Mouse (Mus musculus) limb, embryonic 11.5 days (tissue): Measurements from ENCODE around the gene Parp16. TPM values are rescaled to one million over a fixed set of nuclear protein-coding genes. Genes with fewer than 3 reads are reported as not detected.

Experiments
- ATAC-seq: fragments of 200-750 bp; cut with Nextera tagmentation; 2 replicates; pipeline ENCODE4 v1.8.0; 2017; ENCODE audit warnings: low read depth; ENCODE audit not compliant: insufficient number of reproducible peaks, low FRiP score, low TSS enrichment
- DNase-seq: peaks from one replicate; pipeline ENCODE4 v3.0.0-alpha.2; 2015; ENCODE audit warnings: low spot score
- H3K27ac ChIP-seq: fragments of 300-500 bp; sonication (generic); replicated peaks from 2 replicates; pipeline ENCODE4 v1.5.1; 2014; ENCODE audit warnings: low read depth, mild to moderate bottlenecking, low read length
- H3K27me3 ChIP-seq: fragments of 300-500 bp; sonication (generic); 2 replicates; pipeline ENCODE4 v1.6.1; 2014; ENCODE audit warnings: mild to moderate bottlenecking, low read length, mixed read lengths; ENCODE audit not compliant: control insufficient read depth, insufficient read depth
- H3K36me3 ChIP-seq: fragments of 300-500 bp; sonication (generic); 2 replicates; pipeline ENCODE4 v1.6.1; 2014; ENCODE audit warnings: mild to moderate bottlenecking, low read length, moderate library complexity, mixed read lengths; ENCODE audit not compliant: control insufficient read depth, insufficient read depth
- H3K4me1 ChIP-seq: fragments of 300-500 bp; sonication (generic); 2 replicates; pipeline ENCODE4 v1.6.1; 2014; ENCODE audit warnings: low read length, mixed read lengths; ENCODE audit not compliant: control insufficient read depth, insufficient read depth
- H3K4me2 ChIP-seq: fragments of 300-500 bp; sonication (generic); 2 replicates; pipeline ENCODE4 v1.6.1; 2014; ENCODE audit warnings: low read depth, mild to moderate bottlenecking, moderate library complexity; ENCODE audit not compliant: severe bottlenecking
- H3K4me3 ChIP-seq: fragments of 300-500 bp; sonication (generic); 2 replicates; pipeline ENCODE4 v1.5.1; 2014; ENCODE audit warnings: low read depth, low read length
- H3K9ac ChIP-seq: fragments of 300-500 bp; sonication (generic); 2 replicates; pipeline ENCODE4 v1.6.1; 2014; ENCODE audit warnings: mild to moderate bottlenecking, low read length
- H3K9me3 ChIP-seq: fragments of 300-500 bp; sonication (generic); 2 replicates; pipeline ENCODE4 v1.6.1; 2016; ENCODE audit warnings: low read length; ENCODE audit not compliant: control insufficient read depth
- WGBS: fragments of 180-500 bp; shearing (Covaris S2); extraction: QIAGEN DNeasy Blood & Tissue Kit; methylation state at CpG from one replicate; pipeline ENCODE4 v1.1.7; 2014; 5-methylcytosine and 5-hydroxymethylcytosine counted together
- polyA plus RNA-seq: library from polyadenylated mRNA; unstranded; fragments of >200 nt; fragmentation: Nextera tagmentation; extraction: Ambion mirVana; gene quantifications from 2 replicates; pipeline ENCODE4 v1.2.1, GENCODE M21; 2014

Gene Parp16
- polyA plus RNA-seq, 1 experiment from 2014 or later: 7.2 TPM

DNA sequence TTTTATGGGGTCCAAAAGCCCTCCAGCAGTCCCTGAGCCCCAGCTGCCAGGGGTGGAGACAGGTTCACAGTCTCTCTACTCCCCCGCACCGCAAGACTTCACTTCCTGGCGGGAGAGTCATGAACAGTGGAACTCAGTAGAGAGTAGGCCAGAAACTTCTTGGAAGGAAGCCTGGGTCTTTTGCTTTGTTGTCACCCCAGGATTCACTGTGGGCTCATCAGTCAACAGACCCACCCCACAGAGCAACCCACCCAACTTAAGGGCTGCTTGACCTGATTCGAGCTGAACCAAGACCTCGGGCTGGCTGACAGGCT is 53.2 kb downstream of the Parp16 start:
- H3K27ac ChIP-seq: no peak overlapping the region
- H3K36me3 ChIP-seq: no peaks in the 10 kb centered on the region
- no peak overlapping the region for H3K9ac ChIP-seq
- no peak for ATAC-seq
- H3K27me3 ChIP-seq: no peaks in the 10 kb centered on the region
- no peak overlapping the region for H3K4me2 ChIP-seq
- DNase-seq: no peak
- whole genome bisulfite sequencing: 90% methylated on average over 5 of the region's 5 CpGs
- no peak overlapping the region for H3K4me3 ChIP-seq
- peaks cover 3% of the 10 kb centered on the region; the same call in 1 of the 2 replicates for H3K4me1 ChIP-seq
- no peaks in the 10 kb centered on the region for H3K9me3 ChIP-seq

DNA sequence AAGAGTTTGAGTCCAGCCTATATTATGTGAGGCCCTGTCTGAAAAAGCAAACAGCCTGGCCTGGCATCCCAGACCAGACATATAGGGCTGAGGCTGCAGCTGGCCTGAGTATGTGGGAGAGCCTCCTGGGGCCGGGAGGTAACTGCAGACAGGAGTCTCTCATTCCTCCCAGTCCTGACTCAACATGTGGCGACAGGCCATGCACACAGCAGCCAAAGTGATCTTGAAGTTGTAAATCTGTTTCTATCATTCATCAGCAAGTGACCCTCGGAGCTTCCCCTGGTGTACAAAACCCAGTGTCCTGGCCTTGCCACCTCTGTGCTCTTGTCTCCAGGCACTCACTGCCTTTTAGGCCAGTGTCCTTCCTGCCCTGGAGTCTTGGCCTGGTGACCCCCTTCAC is 56.9 kb downstream of the Parp16 start:
- Histone ChIP-seq H3K4me1 (no peaks in the 10 kb centered on the region), H3K36me3 (no peaks in the 10 kb centered on the region), H3K4me3 (no peak overlapping the region), H3K4me2 (no peak overlapping the region), H3K27me3 (no peaks in the 10 kb centered on the region), H3K9me3 (no peaks in the 10 kb centered on the region), H3K9ac (no peak overlapping the region), H3K27ac (no peak overlapping the region)
- DNase-seq (no peak), ATAC-seq (no peak)
- WGBS: 57% methylated on average over 3 of the region's 3 CpGs

DNA sequence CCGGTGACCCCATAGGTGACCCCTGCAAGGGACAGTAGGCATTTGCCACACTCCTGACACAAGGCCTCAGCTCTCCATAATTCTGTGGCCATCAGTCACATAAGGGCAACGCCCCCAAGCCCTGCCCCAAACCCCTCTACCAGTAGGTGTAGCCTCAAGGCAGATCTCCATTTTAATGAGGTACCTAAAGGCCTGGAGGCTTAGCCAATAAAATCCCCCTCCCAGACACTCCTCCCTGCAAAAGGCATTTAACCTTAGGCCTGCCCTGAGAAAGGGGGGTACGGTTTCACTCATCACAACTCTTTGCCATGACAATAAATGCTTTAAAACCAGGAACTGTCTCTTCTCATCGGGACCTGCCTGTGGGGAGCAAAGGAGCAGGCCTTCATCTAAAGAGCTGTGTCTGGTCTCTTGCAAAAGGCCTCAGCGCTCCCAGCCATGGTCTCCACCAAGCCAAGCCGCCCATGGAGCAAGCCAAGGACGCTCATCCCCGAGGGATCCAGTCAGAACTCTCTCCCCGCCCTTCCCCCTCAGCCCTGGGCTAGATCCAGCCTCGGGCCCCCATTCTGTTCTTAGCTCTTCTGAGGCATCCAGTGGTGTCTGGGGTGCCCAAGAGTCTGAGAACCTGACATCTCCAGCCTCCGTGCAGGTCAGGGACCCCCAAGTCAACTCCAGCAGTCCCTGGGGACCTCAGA is 60.9 kb downstream of the Parp16 start:
- Histone ChIP-seq H3K36me3 (no peaks in the 10 kb centered on the region), H3K4me3 (no peak overlapping the region), H3K9ac (no peak overlapping the region), H3K4me2 (no peak overlapping the region), H3K9me3 (no peaks in the 10 kb centered on the region), H3K27me3 (no peaks in the 10 kb centered on the region), H3K4me1 (no peaks in the 10 kb centered on the region), H3K27ac (no peak overlapping the region)
- ATAC-seq (no peak), DNase-seq (no peak)
- WGBS: 63% methylated on average over 11 of the region's 11 CpGs

DNA sequence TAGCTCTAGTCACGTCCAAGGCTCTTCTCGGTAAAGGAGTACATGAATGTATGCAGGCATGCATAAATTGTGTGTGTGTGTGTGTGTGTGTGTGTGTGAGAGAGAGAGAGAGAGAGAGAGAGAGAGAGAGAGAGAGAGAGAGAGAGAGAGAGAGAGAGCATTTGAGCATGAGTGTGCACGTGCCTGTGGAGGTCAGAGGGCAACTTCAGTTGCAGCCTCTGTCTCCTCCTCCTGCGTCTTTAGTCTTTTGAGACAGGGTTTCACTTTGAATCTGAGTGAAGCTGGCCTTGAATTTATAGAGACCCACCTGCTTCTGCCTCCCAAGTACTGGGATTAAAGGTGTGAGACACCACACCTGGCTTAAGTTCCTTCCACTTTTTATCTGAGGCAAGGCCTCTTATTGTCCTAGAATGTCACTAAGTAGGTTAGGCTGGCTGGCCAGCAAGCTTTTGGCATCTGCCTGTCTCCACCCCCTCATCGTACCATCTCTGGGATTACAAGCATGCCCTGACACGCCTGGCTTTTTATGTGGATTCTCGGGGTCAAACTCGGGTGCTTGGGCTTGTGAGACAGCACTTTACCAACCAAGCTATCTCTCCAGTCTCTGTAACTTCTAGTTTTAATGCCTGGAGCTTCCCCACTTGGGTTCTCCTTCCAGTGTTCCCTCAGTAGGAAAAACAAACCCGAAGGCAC is 62.2 kb downstream of the Parp16 start:
- Histone ChIP-seq H3K9ac (no peak overlapping the region), H3K9me3 (no peaks in the 10 kb centered on the region), H3K4me2 (no peak overlapping the region), H3K27me3 (no peaks in the 10 kb centered on the region), H3K36me3 (no peaks in the 10 kb centered on the region), H3K4me1 (no peaks in the 10 kb centered on the region), H3K27ac (no peak overlapping the region), H3K4me3 (no peak overlapping the region)
- ATAC-seq (no peak), DNase-seq (no peak)
- 66% methylated on average over 9 of the region's 9 CpGs for WGBS

DNA sequence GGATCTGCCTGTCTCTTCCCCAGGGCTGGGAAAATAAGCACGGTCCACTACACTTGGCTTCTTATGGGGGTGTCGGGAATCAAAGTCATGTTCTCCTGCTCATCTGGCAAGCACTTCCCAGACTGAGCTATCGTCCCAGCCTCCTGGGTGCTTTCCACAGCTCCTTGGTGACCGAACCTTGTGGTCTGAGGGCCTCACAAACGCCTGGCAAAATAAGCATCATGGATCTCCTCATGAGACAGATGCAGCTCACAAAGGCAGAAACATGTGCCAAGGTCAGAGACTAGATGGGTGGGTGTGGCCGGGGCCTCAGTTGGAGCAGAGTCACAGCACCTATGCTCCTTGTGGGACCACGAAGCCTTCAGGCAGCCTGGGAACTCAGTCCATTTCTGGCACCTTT is 64.2 kb downstream of the Parp16 start:
- ATAC-seq: no peak
- 77% methylated on average over 7 of the region's 7 CpGs for WGBS
- Histone ChIP-seq H3K9me3 (no peaks in the 10 kb centered on the region), H3K27me3 (no peaks in the 10 kb centered on the region), H3K36me3 (no peaks in the 10 kb centered on the region), H3K9ac (no peak overlapping the region), H3K4me1 (no peaks in the 10 kb centered on the region), H3K4me3 (no peak overlapping the region), H3K4me2 (no peak overlapping the region), H3K27ac (no peak overlapping the region)
- no peak for DNase-seq

DNA sequence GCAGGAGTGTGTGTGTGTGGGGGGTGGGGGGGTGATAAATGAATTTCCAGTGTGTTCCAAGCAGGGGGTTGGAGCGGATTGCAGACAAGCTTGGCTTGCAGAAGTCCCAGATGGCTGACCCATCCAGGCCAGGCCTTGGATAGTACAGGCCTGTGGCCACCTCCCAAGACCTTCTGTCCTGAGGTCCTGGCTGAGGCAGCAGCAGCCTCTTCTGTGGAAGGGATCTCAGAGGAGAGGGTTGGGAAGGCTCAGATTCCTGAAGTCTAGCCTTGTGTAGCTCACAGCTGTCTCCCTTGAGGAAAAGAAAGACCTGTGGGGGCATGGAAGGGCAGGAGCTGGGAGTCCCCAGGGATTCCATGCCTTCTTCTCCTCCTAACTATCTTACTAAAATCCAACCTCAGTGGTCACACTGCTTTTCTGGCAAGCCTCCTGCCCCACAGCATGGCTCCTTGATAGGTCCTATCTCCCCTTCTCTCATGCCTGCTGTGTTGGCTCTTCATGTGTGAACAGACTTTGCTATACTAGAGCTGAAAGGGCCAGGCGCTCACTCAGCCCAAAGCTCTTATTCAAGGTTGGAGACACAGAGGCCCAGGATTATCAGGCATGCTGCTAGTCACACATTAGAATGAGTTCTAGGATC is 66.6 kb downstream of the Parp16 start:
- Histone ChIP-seq H3K27me3 (no peaks in the 10 kb centered on the region), H3K27ac (no peak overlapping the region), H3K4me2 (no peak overlapping the region), H3K4me3 (no peak overlapping the region), H3K9ac (no peak overlapping the region), H3K36me3 (no peaks in the 10 kb centered on the region), H3K9me3 (no peaks in the 10 kb centered on the region), H3K4me1 (0 out of 2 replicates have a peak, but pooled peaks cover 2% of the 10 kb centered on the region)
- 84% methylated on average over 2 of the region's 2 CpGs for WGBS
- ATAC-seq (no peak), DNase-seq (no peak)

DNA sequence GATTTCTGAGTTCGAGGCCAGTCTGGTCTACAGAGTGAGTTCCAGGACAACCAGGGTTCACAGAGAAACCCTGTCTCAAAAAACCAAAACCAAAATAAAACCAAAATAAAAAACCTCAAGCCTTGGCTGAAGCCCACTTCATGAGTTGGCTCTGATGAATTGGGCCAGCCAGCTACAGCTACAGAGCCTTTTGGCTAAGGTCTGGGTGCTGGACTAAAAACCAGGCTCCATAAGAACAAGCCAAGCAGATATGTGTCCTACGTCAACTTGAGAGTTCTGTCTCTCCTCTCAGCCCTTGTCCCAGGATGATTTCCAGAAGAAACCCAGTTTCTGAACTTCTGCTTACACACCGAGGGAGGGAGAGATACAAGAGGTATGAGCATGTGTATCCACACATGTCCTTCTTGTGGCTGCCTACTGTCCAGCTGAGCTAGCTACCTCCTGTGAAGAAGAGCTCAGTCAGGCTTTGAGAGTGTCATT is 67.5 kb downstream of the Parp16 start:
- no peak overlapping the region for H3K27ac ChIP-seq
- H3K4me3 ChIP-seq: no peak overlapping the region
- 96% methylated on average over 3 of the region's 3 CpGs for WGBS
- H3K4me2 ChIP-seq: no peak overlapping the region
- peaks cover 6% of the 10 kb centered on the region; the same call in 1 of the 2 replicates for H3K4me1 ChIP-seq
- H3K9ac ChIP-seq: no peak overlapping the region
- no peaks in the 10 kb centered on the region for H3K36me3 ChIP-seq
- no peaks in the 10 kb centered on the region for H3K9me3 ChIP-seq
- no peak for DNase-seq
- ATAC-seq: no peak
- no peaks in the 10 kb centered on the region for H3K27me3 ChIP-seq

DNA sequence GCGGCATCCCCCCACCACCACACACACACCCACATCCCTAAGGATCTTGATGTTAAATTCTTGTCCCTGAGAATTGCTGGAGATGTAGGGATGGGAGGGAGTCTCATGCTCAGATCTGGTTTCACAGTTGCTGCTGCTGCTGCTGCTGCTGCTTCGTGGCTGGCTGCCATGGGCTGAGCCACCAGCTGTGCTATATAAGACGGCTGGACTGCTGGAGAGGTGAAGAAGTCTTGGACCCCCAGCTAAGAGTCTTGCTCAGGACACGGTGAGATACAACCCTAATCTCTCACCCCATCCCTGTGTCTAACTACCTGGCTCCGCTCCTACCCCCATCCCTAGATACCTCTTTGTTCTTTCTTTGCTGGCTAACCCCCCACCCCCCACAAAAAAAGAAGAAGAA is 69.8 kb downstream of the Parp16 start, which contains the start of gene Cilp:
TSS of gene Cilp (plus strand) at position 222 of the 400 bp plus-strand sequence.
- no peak for ATAC-seq
- Histone ChIP-seq H3K27ac (no peak within 1 kb of the TSS), H3K4me2 (no peak within 1 kb of the TSS), H3K4me3 (no peak within 1 kb of the TSS), H3K9me3 (no peaks in the 10 kb centered on the region), H3K4me1 (peaks cover 9% of the 10 kb centered on the region; the same call in 1 of the 2 replicates), H3K27me3 (no peaks in the 10 kb centered on the region), H3K36me3 (no peaks in the 10 kb centered on the region), H3K9ac (no peak within 1 kb of the TSS)
- DNase-seq: no peak
- WGBS: 58% methylated on average over 5 of the region's 5 CpGs
